Mouse (Mus musculus) cerebellum, adult 11-12 months (tissue): ENCODE measurements around the gene Hoxa4.

Source experiments
- DNase-seq: peaks from one replicate; pipeline ENCODE4 v3.0.0; 2022

Hoxa4 gene

GRCm38 (mm10) chr6:52163366-52164031, 28.1 kb downstream of the Hoxa4 start:
- no peak for DNase-seq

- no peak for DNase-seq
Measured at GRCm38 (mm10) chr6:52162611-52163365, 28.8 kb downstream of the Hoxa4 start.

GRCm38 (mm10) chr6:52162093-52162380, 29.5 kb downstream of the Hoxa4 start:
- no peak for DNase-seq

- DNase-seq: no peak
Measured at GRCm38 (mm10) chr6:52161336-52162092, 30.0 kb downstream of the Hoxa4 start.

- no peak for DNase-seq
Measured at GRCm38 (mm10) chr6:52160511-52161335, 30.8 kb downstream of the Hoxa4 start.

- no peak for DNase-seq
Measured at GRCm38 (mm10) chr6:52159979-52160378, 31.6 kb downstream of the Hoxa4 start.

- DNase-seq: no peak
Measured at GRCm38 (mm10) chr6:52159164-52159761, 32.3 kb downstream of the Hoxa4 start.

- no peak for DNase-seq
Measured at GRCm38 (mm10) chr6:52158276-52159051, 33.1 kb downstream of the Hoxa4 start, which contains the start of gene Hoxa1. Gene Hoxa1 (minus strand): TSS chr6:52158317.

- no peak for DNase-seq
Measured at GRCm38 (mm10) chr6:52157466-52158275, 33.9 kb downstream of the Hoxa4 start.

GRCm38 (mm10) chr6:52156551-52157200, 34.9 kb downstream of the Hoxa4 start:
- DNase-seq: no peak

- no peak for DNase-seq
Measured at GRCm38 (mm10) chr6:52155471-52155870, 36.1 kb downstream of the Hoxa4 start.

DNA sequence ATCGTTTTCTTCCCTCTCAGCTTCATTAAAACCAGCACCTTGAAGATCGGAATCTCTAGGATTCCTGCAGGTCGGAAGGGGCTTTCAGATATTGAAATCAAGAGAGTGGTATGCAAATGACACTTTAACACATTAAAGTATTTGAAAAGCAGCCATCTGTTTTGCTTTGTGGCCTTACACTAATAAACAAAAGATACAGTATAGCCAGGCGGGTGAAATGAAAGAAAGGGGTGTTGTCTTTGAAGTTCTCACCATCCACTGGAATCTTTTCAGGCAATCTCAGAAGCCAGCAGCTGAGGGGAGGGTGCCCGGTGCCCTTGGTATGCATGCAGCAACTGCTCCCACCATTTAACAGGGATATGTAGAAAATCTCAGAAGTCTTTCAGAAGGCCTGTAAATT, 37.5 kb downstream of the Hoxa4 start:
- DNase-seq: no peak

GRCm38 (mm10) chr6:52153270-52153669, 38.3 kb downstream of the Hoxa4 start:
- no peak for DNase-seq

- DNase-seq: no peak
Measured at GRCm38 (mm10) chr6:52152226-52153193, 39.0 kb downstream of the Hoxa4 start.

GRCm38 (mm10) chr6:52151571-52151970, 40.0 kb downstream of the Hoxa4 start:
- no peak for DNase-seq

- no peak for DNase-seq
Measured at GRCm38 (mm10) chr6:52150401-52150966, 41.1 kb downstream of the Hoxa4 start.
